Mouse (Mus musculus): ENCODE measurements around the gene Gdpgp1.

GRCm38 (mm10) chr7:80268897-80269750, 36.5 kb downstream of the Gdpgp1 start, which contains the start of gene Vps33b:
- TF ChIP-seq CTCF (IDR thresholded peaks at IDR 0.05; ENCODE audit: insufficient read depth, low read depth, low read length) (no peak), POLR2A (IDR thresholded peaks at IDR 0.05; ENCODE audit: insufficient read depth, low read depth, low read length) (no peak)
